ENCODE assay signal across 8 mouse cellular contexts in genomic region chr9:57521056-57521911, GRCm38 (mm10). TPM values are rescaled to one million over a fixed set of nuclear protein-coding genes. Genes with fewer than 3 reads are reported as not detected.
DNase-seq lines count a peak whose midpoint lies in the region; ATAC-seq lines count a peak whose summit lies in the region.

TSS of gene Cox5a (plus strand) at chr9:57521274.

- intact Hi-C loops in left cerebral cortex, postnatal 10 days (cut with DNase I): loop anchor here (5.0 kb wide), 2 partner anchors 34 to 136 kb away; no protein-coding TSS in a partner anchor

- DNase-seq in adipocyte (ENCODE audit: low spot score): peak; percentile 94
- peak; percentile 97 for DNase-seq in embryo, embryonic 10 days (ENCODE audit: low spot score)
- DNase-seq in gastrocnemius, postnatal 10 days: peak; percentile 98
- DNase-seq in left cerebral cortex, postnatal 10 days (ENCODE audit: extremely low spot score in 1 of 2, low spot score in 2 of 2): peak; percentile 90 to 97
- peak; percentile 93 for DNase-seq in right cerebral cortex, postnatal 25 days
- peak; percentile 92 for DNase-seq in urinary bladder, postnatal 4 days (ENCODE audit: low spot score in 2 of 2)

- peak; percentile 88 for ATAC-seq in inflammation-experienced regulatory T-cells, adult 6 months
- peak; percentile 97 for ATAC-seq in megakaryocyte-erythroid progenitor cell, adult 5-6 weeks (replicated peaks; ENCODE audit: low FRiP score, low TSS enrichment, poor library complexity, severe bottlenecking)

RNA-seq across cellular contexts. Expression of gene Cox5a, which starts in this region (rescaled TPM):
- total RNA-seq in gastrocnemius, postnatal 10 days (2021): 1,000 to 10,000 TPM in 1 of 2 experiments, 100 to 1,000 TPM in 1; 862 to 1,077 TPM
- polyA plus RNA-seq in inflammation-experienced regulatory T-cells, adult 6 months (2017; shearing (Covaris generic)): 100 to 1,000 TPM; 223 to 469 (median 223) TPM
- 100 to 1,000 TPM; 501 to 523 TPM for total RNA-seq in left cerebral cortex, postnatal 10 days (2021)
- 479 and 484 TPM in 2 replicates for total RNA-seq in megakaryocyte-erythroid progenitor cell, adult 5-6 weeks (2014; fragmentation: Nextera tagmentation)
- total RNA-seq in megakaryocyte-erythroid progenitor cell, adult 5-6 weeks (2017): 60.4 and 80.0 TPM in 2 replicates

Comparison
In these comparisons a context has a peak if more than half of its experiments do, and no peak if none do; other contexts are left out.
1. Peak in every context shown above with its lines: DNase-seq and ATAC-seq.